Mouse (Mus musculus): ENCODE data around the gene Ncoa1. TPM values are rescaled to one million over a fixed set of nuclear protein-coding genes. Genes with fewer than 3 reads are reported as not detected.

The Ncoa1 gene
- 10 to 100 TPM; 70.7 to 75.1 TPM for total RNA-seq (2023)

GRCm38 (mm10) chr12:4476832-4477671, at the start of gene Ncoa1:
Gene Ncoa1, minus strand, starts transcription at chr12:4477182.

DNA sequence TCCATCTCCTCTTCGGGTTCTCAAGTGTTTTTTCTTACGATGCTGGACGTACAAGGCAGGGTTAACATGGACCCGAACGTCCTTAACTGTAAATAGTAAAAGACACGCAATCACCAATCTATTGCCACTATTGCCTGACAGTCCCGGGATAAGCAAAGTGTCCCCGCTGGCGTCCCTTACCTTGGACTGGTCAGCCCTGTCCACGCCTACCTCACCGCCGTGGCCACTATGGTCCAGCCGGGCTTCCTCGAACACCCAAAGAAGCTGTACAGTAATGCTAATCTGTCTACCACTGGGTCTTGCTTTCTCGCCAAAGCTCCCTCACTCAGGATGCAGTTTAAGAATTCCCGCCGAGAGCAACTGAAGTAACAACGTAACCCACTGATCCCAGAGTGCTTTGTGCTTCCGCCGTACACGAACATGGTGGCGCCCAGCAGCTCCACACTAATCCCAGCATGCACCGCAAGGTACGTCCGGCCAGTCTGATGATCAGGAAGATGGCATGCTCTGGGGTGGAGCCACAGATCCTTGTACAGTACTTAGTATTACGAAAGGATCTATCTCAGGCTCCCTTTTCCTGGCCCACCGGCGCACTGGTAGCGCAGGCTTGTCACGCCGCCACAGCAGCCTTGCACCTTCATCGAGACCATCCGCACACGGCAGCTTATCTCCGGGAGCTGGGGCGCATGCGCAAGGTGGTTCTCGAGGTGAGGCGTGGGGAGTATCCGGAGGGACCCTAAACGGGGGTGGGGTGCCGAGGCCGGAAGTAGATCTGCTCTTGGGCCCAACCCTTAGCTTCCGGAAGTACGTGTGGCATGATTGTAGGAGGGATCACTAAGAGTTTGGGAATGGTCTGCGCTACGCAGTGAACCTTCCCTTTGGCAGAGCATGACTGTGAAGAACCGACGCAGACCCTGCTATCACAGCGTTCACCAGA, 243.1 kb downstream of the Ncoa1 start, which contains the start of the genes Ptrhd1 and Cenpo:
Ptrhd1 (plus strand) TSS at position 456 of the 937 bp plus-strand sequence.
Cenpo (minus strand) TSS at position 723 of the 937 bp plus-strand sequence.

Other genes with a start within 250 kb of the Ncoa1 start
- gene Ptrhd1, start 243.2 kb downstream of the Ncoa1 start, total RNA-seq (2023) = 1 to 10 TPM; 4.4 to 4.5 TPM
- 10 to 100 TPM; 29.2 to 30.1 TPM for gene Cenpo, start 242.9 kb downstream of the Ncoa1 start, total RNA-seq (2023)
- 100 to 1,000 TPM; 381 to 384 TPM for gene Itsn2, start 115.5 kb upstream of the Ncoa1 start, total RNA-seq (2023)
- not detected for gene Gm3625, start 115.7 kb upstream of the Ncoa1 start, total RNA-seq (2023)